10 mouse cellular contexts compared by ENCODE assay signal in the genomic region with DNA sequence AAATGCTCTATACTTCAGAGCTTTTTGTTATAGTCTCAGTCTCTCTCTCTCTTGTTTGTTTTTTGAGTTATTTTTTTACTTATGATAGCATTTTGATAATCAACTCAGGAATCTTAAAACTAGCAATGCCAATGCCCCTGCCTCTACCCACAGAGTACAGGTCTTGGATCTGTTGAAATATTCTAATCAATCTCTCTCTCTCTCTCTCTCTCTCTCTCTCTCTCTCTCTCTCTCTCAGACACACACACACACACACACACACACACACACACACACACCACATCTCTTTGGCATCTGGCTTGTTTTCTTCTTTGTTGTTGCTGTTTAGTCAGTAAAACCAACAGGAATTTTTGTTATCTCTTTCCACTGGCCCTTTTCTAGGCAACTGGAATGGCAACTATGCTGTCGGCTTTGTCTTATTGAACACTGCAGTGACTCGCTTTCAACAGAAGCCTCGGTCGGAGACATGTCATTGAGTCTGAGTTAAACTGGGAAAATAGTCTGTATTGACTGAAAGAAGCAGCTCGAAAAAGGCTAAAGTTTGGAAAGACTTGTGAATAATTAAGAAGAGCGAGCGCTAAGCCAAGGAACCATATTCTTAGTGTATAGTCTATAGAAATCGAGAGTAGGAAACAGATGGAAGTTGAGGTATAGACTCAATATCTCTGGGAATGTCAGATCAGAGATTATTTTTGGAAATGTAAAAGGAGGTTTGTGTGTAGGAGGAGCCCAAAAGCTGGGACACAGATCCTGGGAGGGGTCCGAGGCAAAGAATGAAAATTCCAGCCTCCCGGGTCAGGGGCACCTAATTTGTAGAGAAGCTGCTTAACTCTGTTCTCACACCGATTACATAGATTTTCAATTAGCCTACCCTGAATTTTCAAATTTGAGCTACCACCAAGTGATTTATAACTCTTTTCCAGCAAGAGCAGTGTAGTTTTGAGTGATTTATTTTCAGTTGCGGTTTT. TPM values are rescaled to one million over a fixed set of nuclear protein-coding genes. Genes with fewer than 3 reads are reported as not detected.
A peak's percentile ranks its signal among the peaks of the same experiment; 100 is the strongest.
DNase-seq lines count a peak whose midpoint lies in the region; ATAC-seq and TF ChIP-seq lines count a peak whose summit lies in the region.
"Had no signal": no experiment of that assay in that cellular context is flagged by ENCODE, and none has a peak within 500 bp of the region (broad histone marks: within the 10 kb centered on the region; RNA-seq: fewer than 3 reads in every experiment).

No protein-coding gene starts in this region.

- no peak overlapping the region for H3K27ac ChIP-seq in left cerebral cortex, adult 2 months
- H3K27ac ChIP-seq in forebrain, embryonic 11.5 days (ENCODE audit: low read depth, low read length): peak overlapping the region; percentile 3; the same call in 1 of the 2 replicates
- no peak overlapping the region for H3K27ac ChIP-seq in intestine, embryonic 15.5 days
- H3K27ac ChIP-seq in olfactory bulb, adult 2 months (ENCODE audit: insufficient read depth, low read depth, low read length): no peak overlapping the region
- H3K27ac ChIP-seq: liver, embryonic 15.5 days had no signal

- no peaks in the 10 kb centered on the region for H3K9me3 ChIP-seq in forebrain, embryonic 11.5 days (ENCODE audit: control insufficient read depth, low read length)
- no peaks in the 10 kb centered on the region for H3K9me3 ChIP-seq in intestine, embryonic 15.5 days
- H3K9me3 ChIP-seq: liver, embryonic 15.5 days had no signal

- no peak for TF ChIP-seq POLR2A in olfactory bulb, adult 2 months (IDR thresholded peaks at IDR 0.05; ENCODE audit: insufficient read depth, low read depth, low read length)

- 39% methylated on average over 12 of the region's 12 CpGs for WGBS in forebrain, embryonic 11.5 days
- WGBS in intestine, embryonic 15.5 days: 65% methylated on average over 12 of the region's 12 CpGs
- 22% methylated on average over 12 of the region's 12 CpGs for WGBS in olfactory bulb, adult 2 months

- no peak for TF ChIP-seq CTCF in left cerebral cortex, adult 2 months (IDR thresholded peaks at IDR 0.05)
- no peak for TF ChIP-seq CTCF in olfactory bulb, adult 2 months (IDR thresholded peaks at IDR 0.05; ENCODE audit: insufficient read depth, low read depth, low read length)

- H3K4me3 ChIP-seq in left cerebral cortex, adult 2 months: peak overlapping the region; percentile 21
- peak overlapping the region; percentile 5; the same call in 1 of the 2 replicates for H3K4me3 ChIP-seq in forebrain, embryonic 11.5 days (ENCODE audit: low read depth, low read length)
- H3K4me3 ChIP-seq in intestine, embryonic 15.5 days (replicated peaks): no peak overlapping the region
- peak overlapping the region; percentile 24; the same call in 1 of the 2 replicates for H3K4me3 ChIP-seq in olfactory bulb, adult 2 months (ENCODE audit: insufficient read depth, low read depth, low read length)

- H3K36me3 ChIP-seq in forebrain, embryonic 11.5 days (ENCODE audit: control insufficient read depth, insufficient read depth, low read length): no peaks in the 10 kb centered on the region
- no peaks in the 10 kb centered on the region for H3K36me3 ChIP-seq in intestine, embryonic 15.5 days
- H3K36me3 ChIP-seq: liver, embryonic 15.5 days had no signal

- no peak overlapping the region; the same call in 1 of the 2 replicates for H3K9ac ChIP-seq in forebrain, embryonic 11.5 days (ENCODE audit: low read length)
- no peak overlapping the region for H3K9ac ChIP-seq in intestine, embryonic 15.5 days
- H3K9ac ChIP-seq: liver, embryonic 15.5 days had no signal

- 0 out of 2 replicates have a peak, but pooled peaks cover 2% of the 10 kb centered on the region for H3K4me1 ChIP-seq in forebrain, embryonic 11.5 days (replicated peaks; ENCODE audit: control insufficient read depth, insufficient read depth, low read length)
- H3K4me1 ChIP-seq in intestine, embryonic 15.5 days (replicated peaks): no peaks in the 10 kb centered on the region
- peaks cover 3% of the 10 kb centered on the region for H3K4me1 ChIP-seq in olfactory bulb, adult 2 months (ENCODE audit: control insufficient read depth, insufficient read depth, low read length)
- H3K4me1 ChIP-seq: liver, embryonic 15.5 days had no signal

- intact Hi-C loops in left cerebral cortex, adult 2 months (cut with DNase I): no loop called here
- intact Hi-C loops in left cerebral cortex, postnatal 4 days (cut with DNase I): no loop called here

- peak; percentile 64 for ATAC-seq in forebrain, embryonic 11.5 days (replicated peaks; ENCODE audit: low FRiP score)
- ATAC-seq in intestine, embryonic 15.5 days: no peak

- peak overlapping the region; percentile 43; the same call in 1 of the 2 replicates for H3K4me2 ChIP-seq in forebrain, embryonic 11.5 days (ENCODE audit: low read depth, low read length, severe bottlenecking)
- 0 out of 2 replicates have a peak overlapping the region, but pooled peaks have one; percentile 38 for H3K4me2 ChIP-seq in intestine, embryonic 15.5 days (replicated peaks)

- no peak for DNase-seq in left cerebral cortex, adult 2 months (ENCODE audit: extremely low spot score in 1 of 2, low spot score in 2 of 2)
- DNase-seq in left cerebral cortex, postnatal 4 days: no peak
- DNase-seq in forebrain, embryonic 11.5 days (ENCODE audit: low spot score): no peak
- no peak for DNase-seq in thymus, postnatal 0 days (ENCODE audit: low spot score)
- DNase-seq in frontal cortex, postnatal 10 days (ENCODE audit: low spot score in 2 of 2): no peak
- no peak for DNase-seq in lung, adult 18-20 months

- no peaks in the 10 kb centered on the region for H3K27me3 ChIP-seq in forebrain, embryonic 11.5 days (ENCODE audit: control insufficient read depth, insufficient read depth, low read length)
- no peaks in the 10 kb centered on the region for H3K27me3 ChIP-seq in intestine, embryonic 15.5 days (replicated peaks)
- H3K27me3 ChIP-seq: liver, embryonic 15.5 days had no signal

RNA-seq across cellular contexts. Expression of a gene that starts 47.0 kb away (rescaled TPM):
- total RNA-seq in left cerebral cortex, adult 2 months (2021): 10 to 100 TPM; 22.6 to 24.5 TPM
- total RNA-seq in left cerebral cortex, postnatal 4 days (2021): 10 to 100 TPM; 57.4 to 73.0 TPM
- polyA plus RNA-seq in forebrain, embryonic 11.5 days (2014; fragmentation: Nextera tagmentation; extraction: Ambion mirVana): 24.8 and 26.4 TPM in 2 replicates
- polyA plus RNA-seq in intestine, embryonic 15.5 days (2015; fragmentation: Nextera tagmentation; extraction: Ambion mirVana): 2.8 and 3.8 TPM in 2 replicates
- not detected in 2 replicates for polyA plus RNA-seq in olfactory bulb, adult 2 months (2012; ENCODE audit: insufficient read depth, insufficient read length, low replicate concordance, missing spikeins)
- 0.61 and 0.63 TPM in 2 replicates for polyA plus RNA-seq in thymus, postnatal 0 days (2015; fragmentation: Nextera tagmentation; extraction: Ambion mirVana)
- total RNA-seq: granulocyte monocyte progenitor cell, adult 5-6 weeks had no signal
